Mouse (Mus musculus): ENCODE data around the gene Psmb4. TPM values are rescaled to one million over a fixed set of nuclear protein-coding genes. Genes with fewer than 3 reads are reported as not detected.

Gene Psmb4
- polyA plus RNA-seq, 1 experiment = 16.8 TPM

GRCm38 (mm10) chr3:94902747-94903146 lies 16.0 kb upstream of the Psmb4 start:
- no peaks in the 10 kb centered on the region for H3K9me3 ChIP-seq (ENCODE audit: control insufficient read depth, low read length)
- H3K4me1 ChIP-seq (ENCODE audit: control insufficient read depth) = peaks cover 23% of the 10 kb centered on the region
- TF ChIP-seq GATA1 (IDR thresholded peaks at IDR 0.05; ENCODE audit: low read length) (no peak), TAL1 (IDR thresholded peaks at IDR 0.05; ENCODE audit: low read length) (no peak)
- H3K27me3 ChIP-seq (ENCODE audit: control insufficient read depth) = no peaks in the 10 kb centered on the region
- H3K4me3 ChIP-seq (replicated peaks) = no peak overlapping the region
- H3K36me3 ChIP-seq (ENCODE audit: control insufficient read depth) = no peaks in the 10 kb centered on the region

GRCm38 (mm10) chr3:94894076-94894475 lies 7.3 kb upstream of the Psmb4 start:
- H3K9me3 ChIP-seq (ENCODE audit: control insufficient read depth, low read length) = no peaks in the 10 kb centered on the region
- H3K36me3 ChIP-seq (ENCODE audit: control insufficient read depth) = no peaks in the 10 kb centered on the region
- peaks cover 24% of the 10 kb centered on the region for H3K27me3 ChIP-seq (ENCODE audit: control insufficient read depth)
- no peak for TF ChIP-seq GATA1 (IDR thresholded peaks at IDR 0.05; ENCODE audit: low read length)
- no peak for TF ChIP-seq TAL1 (IDR thresholded peaks at IDR 0.05; ENCODE audit: low read length)
- H3K4me3 ChIP-seq (replicated peaks) = no peak overlapping the region
- no peaks in the 10 kb centered on the region for H3K4me1 ChIP-seq (ENCODE audit: control insufficient read depth)

GRCm38 (mm10) chr3:94888595-94888994 lies 1.8 kb upstream of the Psmb4 start:
- no peaks in the 10 kb centered on the region for H3K27me3 ChIP-seq (ENCODE audit: control insufficient read depth)
- peaks cover 24% of the 10 kb centered on the region for H3K36me3 ChIP-seq (ENCODE audit: control insufficient read depth)
- no peak overlapping the region for H3K4me3 ChIP-seq (replicated peaks)
- H3K9me3 ChIP-seq (ENCODE audit: control insufficient read depth, low read length) = no peaks in the 10 kb centered on the region
- TF ChIP-seq TAL1 (IDR thresholded peaks at IDR 0.05; ENCODE audit: low read length) (no peak), GATA1 (IDR thresholded peaks at IDR 0.05; ENCODE audit: low read length) (no peak)
- H3K4me1 ChIP-seq (ENCODE audit: control insufficient read depth) = peaks cover 26% of the 10 kb centered on the region

DNA sequence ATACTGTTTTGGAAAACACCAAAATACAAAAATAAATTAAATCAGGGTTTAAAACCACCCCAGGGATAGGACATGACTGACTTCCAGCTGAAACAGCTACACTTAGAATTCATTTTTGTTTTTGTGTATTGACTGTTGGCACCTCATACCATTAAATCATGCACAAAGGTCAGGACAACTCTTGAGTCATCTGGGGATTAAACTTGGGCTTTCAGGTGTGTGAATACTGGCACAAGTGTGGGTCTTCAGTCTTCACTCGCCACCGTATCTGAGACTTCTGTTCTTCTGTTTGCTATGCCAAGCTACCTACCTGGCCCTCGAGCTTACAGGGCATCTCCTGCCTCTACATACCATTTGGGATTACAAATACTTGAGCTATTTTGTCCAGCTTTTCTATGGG lies 4.2 kb downstream of the Psmb4 start:
- Histone ChIP-seq H3K9me3 (ENCODE audit: control insufficient read depth, low read length) (no peaks in the 10 kb centered on the region), H3K4me1 (ENCODE audit: control insufficient read depth) (peaks cover 23% of the 10 kb centered on the region), H3K36me3 (ENCODE audit: control insufficient read depth) (peaks cover 82% of the 10 kb centered on the region), H3K27me3 (ENCODE audit: control insufficient read depth) (no peaks in the 10 kb centered on the region), H3K4me3 (replicated peaks) (no peak overlapping the region)
- TF ChIP-seq GATA1 (IDR thresholded peaks at IDR 0.05; ENCODE audit: low read length) = no peak
- no peak for TF ChIP-seq TAL1 (IDR thresholded peaks at IDR 0.05; ENCODE audit: low read length)

DNA sequence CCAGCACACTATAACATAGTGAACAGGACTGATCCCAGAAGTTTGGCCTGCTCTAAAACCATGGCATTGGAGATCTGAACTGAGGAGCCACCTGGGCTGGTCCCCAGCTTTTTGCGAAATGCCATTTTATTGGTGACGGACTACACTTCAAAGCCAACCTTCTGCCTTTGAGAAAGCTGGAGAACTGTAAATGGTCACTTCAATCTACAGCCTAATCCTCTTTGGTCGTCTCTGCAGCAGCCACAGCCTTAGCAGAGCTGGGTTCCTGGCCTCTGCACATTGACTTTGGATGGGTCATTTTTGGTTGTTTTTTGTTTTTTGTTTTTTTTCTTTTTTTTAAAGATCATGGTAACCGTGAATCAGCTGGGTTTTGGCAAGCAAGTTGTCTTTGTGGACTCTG lies 4.9 kb downstream of the Psmb4 start:
- Histone ChIP-seq H3K4me3 (replicated peaks) (no peak overlapping the region), H3K27me3 (ENCODE audit: control insufficient read depth) (no peaks in the 10 kb centered on the region), H3K36me3 (ENCODE audit: control insufficient read depth) (peaks cover 90% of the 10 kb centered on the region), H3K4me1 (ENCODE audit: control insufficient read depth) (peaks cover 16% of the 10 kb centered on the region), H3K9me3 (ENCODE audit: control insufficient read depth, low read length) (no peaks in the 10 kb centered on the region)
- TF ChIP-seq TAL1 (IDR thresholded peaks at IDR 0.05; ENCODE audit: low read length) (no peak), GATA1 (IDR thresholded peaks at IDR 0.05; ENCODE audit: low read length) (no peak)

DNA sequence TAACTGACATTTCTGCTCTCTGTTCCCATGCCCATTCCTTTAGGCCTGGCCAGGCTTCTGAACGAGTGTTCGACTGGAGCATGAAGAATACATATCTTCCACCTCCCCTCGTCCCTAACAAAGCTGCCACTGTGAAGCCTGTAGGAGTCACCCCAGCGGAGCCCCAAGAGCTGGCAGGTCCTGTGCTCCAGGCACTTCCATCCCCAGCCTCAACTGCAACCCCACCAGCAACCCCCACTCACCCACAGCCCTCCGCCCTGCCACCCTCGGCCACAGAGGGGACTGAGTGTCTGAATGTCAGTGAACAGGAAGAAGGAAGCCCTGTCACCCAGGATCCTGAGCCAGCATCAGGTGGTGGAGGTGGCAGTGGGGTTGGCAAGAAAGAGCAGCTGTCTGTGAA lies 8.1 kb downstream of the Psmb4 start:
- TF ChIP-seq GATA1 (IDR thresholded peaks at IDR 0.05; ENCODE audit: low read length) (no peak), TAL1 (IDR thresholded peaks at IDR 0.05; ENCODE audit: low read length) (no peak)
- Histone ChIP-seq H3K36me3 (ENCODE audit: control insufficient read depth) (peaks cover 97% of the 10 kb centered on the region), H3K27me3 (ENCODE audit: control insufficient read depth) (no peaks in the 10 kb centered on the region), H3K4me3 (replicated peaks) (no peak overlapping the region), H3K9me3 (ENCODE audit: control insufficient read depth, low read length) (no peaks in the 10 kb centered on the region), H3K4me1 (ENCODE audit: control insufficient read depth) (no peaks in the 10 kb centered on the region)

GRCm38 (mm10) chr3:94869011-94869410 lies 17.8 kb downstream of the Psmb4 start:
- no peaks in the 10 kb centered on the region for H3K9me3 ChIP-seq (ENCODE audit: control insufficient read depth, low read length)
- H3K27me3 ChIP-seq (ENCODE audit: control insufficient read depth) = no peaks in the 10 kb centered on the region
- TF ChIP-seq TAL1 (IDR thresholded peaks at IDR 0.05; ENCODE audit: low read length) = no peak
- TF ChIP-seq GATA1 (IDR thresholded peaks at IDR 0.05; ENCODE audit: low read length) = no peak
- peaks cover 79% of the 10 kb centered on the region for H3K36me3 ChIP-seq (ENCODE audit: control insufficient read depth)
- no peak overlapping the region for H3K4me3 ChIP-seq (replicated peaks)
- H3K4me1 ChIP-seq (ENCODE audit: control insufficient read depth) = no peaks in the 10 kb centered on the region

- H3K36me3 ChIP-seq (ENCODE audit: control insufficient read depth) = peaks cover 73% of the 10 kb centered on the region
- no peak overlapping the region for H3K4me3 ChIP-seq (replicated peaks)
- H3K4me1 ChIP-seq (ENCODE audit: control insufficient read depth) = no peaks in the 10 kb centered on the region
- TF ChIP-seq GATA1 (IDR thresholded peaks at IDR 0.05; ENCODE audit: low read length) (no peak), TAL1 (IDR thresholded peaks at IDR 0.05; ENCODE audit: low read length) (no peak)
- no peaks in the 10 kb centered on the region for H3K27me3 ChIP-seq (ENCODE audit: control insufficient read depth)
- H3K9me3 ChIP-seq (ENCODE audit: control insufficient read depth, low read length) = no peaks in the 10 kb centered on the region
These were observed 27.3 kb downstream of the Psmb4 start for GRCm38 (mm10) chr3:94859471-94859870.

GRCm38 (mm10) chr3:94852215-94852614 lies 34.5 kb downstream of the Psmb4 start:
- H3K4me3 ChIP-seq (replicated peaks) = no peak overlapping the region
- peaks cover 31% of the 10 kb centered on the region for H3K36me3 ChIP-seq (ENCODE audit: control insufficient read depth)
- H3K4me1 ChIP-seq (ENCODE audit: control insufficient read depth) = peaks cover 5% of the 10 kb centered on the region
- TF ChIP-seq GATA1 (IDR thresholded peaks at IDR 0.05; ENCODE audit: low read length) = no peak
- no peak for TF ChIP-seq TAL1 (IDR thresholded peaks at IDR 0.05; ENCODE audit: low read length)
- no peaks in the 10 kb centered on the region for H3K9me3 ChIP-seq (ENCODE audit: control insufficient read depth, low read length)
- H3K27me3 ChIP-seq (ENCODE audit: control insufficient read depth) = no peaks in the 10 kb centered on the region

DNA sequence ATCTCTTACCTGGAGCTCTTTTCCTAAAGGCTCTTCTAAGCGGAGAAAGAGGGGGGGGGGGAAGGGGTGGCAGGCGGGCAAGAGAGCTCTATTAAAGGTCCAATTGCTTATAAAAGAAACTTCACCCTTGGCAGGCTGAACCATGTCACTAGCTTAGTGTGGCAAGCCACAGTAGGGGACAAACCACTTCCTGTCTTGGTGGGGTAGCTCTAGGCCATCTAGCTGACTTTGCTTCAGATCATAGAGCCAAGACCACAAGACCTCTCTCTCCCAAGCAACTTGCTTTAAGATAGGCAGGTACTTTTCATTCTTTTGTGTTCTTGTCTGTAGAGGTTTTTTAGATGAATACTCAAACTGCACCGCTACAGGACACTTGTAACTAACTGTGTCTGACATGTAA lies 35.0 kb downstream of the Psmb4 start:
- no peak for TF ChIP-seq TAL1 (IDR thresholded peaks at IDR 0.05; ENCODE audit: low read length)
- TF ChIP-seq GATA1 (IDR thresholded peaks at IDR 0.05; ENCODE audit: low read length) = no peak
- H3K36me3 ChIP-seq (ENCODE audit: control insufficient read depth) = peaks cover 27% of the 10 kb centered on the region
- no peak overlapping the region for H3K4me3 ChIP-seq (replicated peaks)
- H3K4me1 ChIP-seq (ENCODE audit: control insufficient read depth) = peaks cover 6% of the 10 kb centered on the region
- no peaks in the 10 kb centered on the region for H3K9me3 ChIP-seq (ENCODE audit: control insufficient read depth, low read length)
- H3K27me3 ChIP-seq (ENCODE audit: control insufficient read depth) = no peaks in the 10 kb centered on the region

All from erythroblast, embryonic 14.5 days (primary cell).